Mouse (Mus musculus) olfactory bulb, adult 2 months (tissue): ENCODE measurements at regions not wholly inside any gene's neighbourhood (a gene's known extent, or its start where the extent isn't known, plus 50 kb on each side); places are given as distances from the start of the nearest gene placed in this dataset.

Source experiments
- CTCF ChIP-seq: fragments of 200-500 bp; IDR thresholded peaks from 2 replicates; pipeline ENCODE4 v1.5.1; 2012; ENCODE audit warnings: low read depth, mild to moderate bottlenecking, low read length, moderate library complexity; ENCODE audit not compliant: insufficient read depth
- POLR2A ChIP-seq: fragments of 200-500 bp; IDR thresholded peaks from 2 replicates; pipeline ENCODE4 v1.6.1; 2012; ENCODE audit warnings: mild to moderate bottlenecking, low read depth, low read length, moderate library complexity; ENCODE audit not compliant: insufficient read depth

DNA sequence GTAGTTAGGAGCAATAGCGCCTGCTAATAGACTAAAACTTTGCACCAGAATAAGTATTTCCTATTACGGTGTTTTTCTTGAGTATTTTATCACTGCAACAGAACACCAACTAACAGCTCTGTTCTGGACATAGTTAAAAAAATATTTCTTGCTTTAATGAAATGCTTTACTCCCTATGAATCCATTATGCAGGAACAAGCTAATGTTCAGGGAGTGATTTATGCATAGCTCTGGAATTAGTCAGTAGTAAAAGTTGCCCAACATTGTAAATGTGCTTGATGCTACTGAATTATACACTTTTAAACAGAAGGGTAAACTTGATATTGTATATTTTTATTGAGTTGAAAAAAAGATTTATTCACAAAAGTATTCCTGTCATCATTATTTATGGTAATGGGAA, 264.6 kb downstream of the Mreg start:
- TF ChIP-seq POLR2A (no peak), CTCF (no peak)
